Mouse (Mus musculus) midbrain, embryonic 10.5 days (tissue): ENCODE data around the gene Fbxl21. TPM values are rescaled to one million over a fixed set of nuclear protein-coding genes. Genes with fewer than 3 reads are reported as not detected.

ENCODE experiments used
- DNase-seq: peaks from one replicate; pipeline ENCODE4 v3.0.0-alpha.2; 2017; ENCODE audit warnings: low spot score
- H3K27ac ChIP-seq: fragments of 300-500 bp; sonication (generic); replicated peaks from 2 replicates; pipeline ENCODE4 v1.5.1; 2016; ENCODE audit warnings: mild to moderate bottlenecking
- H3K27me3 ChIP-seq: fragments of 300-500 bp; sonication (generic); 2 replicates; pipeline ENCODE4 v1.6.1; 2016; ENCODE audit warnings: low read depth, mild to moderate bottlenecking; ENCODE audit not compliant: poor library complexity, severe bottlenecking
- H3K36me3 ChIP-seq: fragments of 300-500 bp; sonication (generic); 2 replicates; pipeline ENCODE4 v1.6.1; 2016; ENCODE audit warnings: mild to moderate bottlenecking, moderate library complexity
- H3K4me1 ChIP-seq: fragments of 300-500 bp; sonication (generic); 2 replicates; pipeline ENCODE4 v1.6.1; 2016
- H3K4me3 ChIP-seq: fragments of 300-500 bp; sonication (generic); 2 replicates; pipeline ENCODE4 v1.5.1; 2016; ENCODE audit warnings: mild to moderate bottlenecking, moderate library complexity
- H3K9me3 ChIP-seq: fragments of 300-500 bp; sonication (generic); replicated peaks from 2 replicates; pipeline ENCODE4 v1.6.1; 2016; ENCODE audit warnings: mild to moderate bottlenecking
- whole genome bisulfite sequencing: fragments of 180-500 bp; shearing (Covaris S2); methylation state at CpG from one replicate; pipeline ENCODE4 v1.1.7; 2016; 5-methylcytosine and 5-hydroxymethylcytosine counted together
- polyA plus RNA-seq: library from polyadenylated mRNA; unstranded; fragments of >200 nt; fragmentation: Nextera tagmentation; extraction: Ambion mirVana; gene quantifications from 2 replicates; pipeline ENCODE4 v1.2.1, GENCODE M21; 2016

The Fbxl21 gene
- polyA plus RNA-seq, 1 experiment from 2014 or later: 1.4 TPM

DNA sequence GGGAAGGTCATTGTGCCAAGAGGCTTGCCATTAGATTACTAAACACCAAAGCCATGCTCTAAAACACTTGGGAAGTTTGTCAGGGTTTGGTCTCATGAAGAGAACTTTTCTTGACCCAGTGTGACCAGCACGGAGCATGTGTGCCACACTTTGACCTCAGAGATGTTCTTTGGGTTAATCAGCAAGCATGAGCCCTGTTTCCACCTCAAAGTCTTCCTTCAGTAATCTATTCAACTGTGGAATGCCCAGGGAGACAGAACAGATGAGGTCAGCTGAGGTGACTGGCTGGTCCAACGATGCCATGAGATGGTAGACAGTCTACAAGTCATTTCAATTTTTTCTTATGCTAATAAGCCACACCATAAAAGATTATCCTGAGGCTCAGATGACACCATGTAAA is 12.5 kb upstream of the Fbxl21 start:
- Histone ChIP-seq H3K9me3 (no peaks in the 10 kb centered on the region), H3K4me1 (no peaks in the 10 kb centered on the region), H3K4me3 (no peak overlapping the region), H3K27ac (no peak overlapping the region), H3K36me3 (no peaks in the 10 kb centered on the region), H3K27me3 (no peaks in the 10 kb centered on the region)
- WGBS: 82% methylated on average over 2 of the region's 2 CpGs
- DNase-seq: no peak

DNA sequence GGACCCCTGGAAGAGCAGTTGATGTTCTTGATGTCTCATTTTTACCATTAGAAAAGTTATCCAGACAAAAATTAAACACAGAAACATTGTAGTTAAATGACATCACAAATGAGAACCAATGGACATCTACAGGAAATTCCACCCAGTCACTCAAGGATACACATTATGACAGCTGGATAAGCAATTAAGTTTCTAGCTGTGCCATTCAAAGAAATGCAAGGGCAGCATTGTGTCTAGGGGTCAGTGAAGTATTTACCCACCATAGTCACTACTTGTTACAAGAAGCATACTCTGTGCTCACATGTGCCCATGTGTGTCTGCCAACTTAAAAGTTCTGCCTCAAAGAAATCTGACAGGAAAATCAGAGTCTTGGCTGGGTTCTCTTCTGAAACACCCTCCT is 8.7 kb upstream of the Fbxl21 start:
- no peak overlapping the region for H3K27ac ChIP-seq
- no peaks in the 10 kb centered on the region for H3K27me3 ChIP-seq
- H3K4me1 ChIP-seq: peaks cover 7% of the 10 kb centered on the region
- no peaks in the 10 kb centered on the region for H3K36me3 ChIP-seq
- no peak for DNase-seq
- no peak overlapping the region for H3K4me3 ChIP-seq
- H3K9me3 ChIP-seq: no peaks in the 10 kb centered on the region

DNA sequence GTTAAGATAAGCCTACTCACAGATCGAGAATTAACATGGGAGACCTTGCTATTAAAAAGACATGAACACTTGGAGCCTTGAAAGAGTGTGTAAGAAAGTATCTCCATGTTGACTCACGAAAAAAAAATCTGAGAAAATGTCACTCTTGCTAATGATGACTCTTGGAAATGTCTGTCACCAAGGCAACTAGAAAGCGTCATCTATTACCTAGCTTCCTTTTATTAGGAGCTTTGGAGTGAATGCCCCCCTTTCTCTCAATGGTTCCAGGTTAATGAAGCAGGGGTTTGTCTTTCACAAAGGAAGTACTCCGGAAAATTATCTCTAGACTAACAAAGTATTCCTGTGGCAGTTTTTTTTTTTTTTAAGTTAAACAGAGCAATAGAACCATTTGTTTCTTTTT is 6.0 kb upstream of the Fbxl21 start:
- H3K27ac ChIP-seq: no peak overlapping the region
- no peak for DNase-seq
- H3K4me3 ChIP-seq: no peak overlapping the region
- H3K36me3 ChIP-seq: no peaks in the 10 kb centered on the region
- no peaks in the 10 kb centered on the region for H3K27me3 ChIP-seq
- WGBS: 73% methylated on average over 4 of the region's 4 CpGs
- H3K4me1 ChIP-seq: peaks cover 7% of the 10 kb centered on the region
- no peaks in the 10 kb centered on the region for H3K9me3 ChIP-seq

GRCm38 (mm10) chr13:56516816-56517215 is 5.5 kb upstream of the Fbxl21 start:
- Histone ChIP-seq H3K4me3 (no peak overlapping the region), H3K36me3 (no peaks in the 10 kb centered on the region), H3K27ac (no peak overlapping the region), H3K4me1 (peaks cover 7% of the 10 kb centered on the region), H3K9me3 (no peaks in the 10 kb centered on the region), H3K27me3 (no peaks in the 10 kb centered on the region)
- no peak for DNase-seq
- WGBS: 34% methylated on average over 7 of the region's 7 CpGs

DNA sequence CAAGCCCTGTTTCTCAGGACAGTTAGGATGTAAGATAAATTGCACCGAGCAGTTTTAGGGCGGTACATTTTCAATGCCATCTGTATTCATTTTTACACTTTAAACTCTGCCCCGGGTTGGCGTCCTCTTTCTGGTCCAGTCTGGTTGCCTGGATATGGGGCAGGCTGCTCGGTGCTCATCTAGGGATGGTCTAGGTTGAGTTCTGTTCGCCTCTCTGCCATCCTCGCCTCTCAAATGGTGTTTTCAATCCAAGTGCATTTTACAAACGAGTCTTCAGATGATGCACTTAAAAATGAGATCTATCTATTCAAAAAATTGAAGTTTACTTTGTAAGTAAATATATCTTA is 522 bp downstream of the Fbxl21 start:
- peak overlapping the region; percentile 78 for H3K27ac ChIP-seq
- no peaks in the 10 kb centered on the region for H3K27me3 ChIP-seq
- WGBS: 7% methylated on average over 8 of the region's 8 CpGs
- DNase-seq: no peak
- peak overlapping the region; percentile 80 for H3K4me3 ChIP-seq
- H3K9me3 ChIP-seq: no peaks in the 10 kb centered on the region
- peaks cover 13% of the 10 kb centered on the region for H3K4me1 ChIP-seq
- no peaks in the 10 kb centered on the region for H3K36me3 ChIP-seq

DNA sequence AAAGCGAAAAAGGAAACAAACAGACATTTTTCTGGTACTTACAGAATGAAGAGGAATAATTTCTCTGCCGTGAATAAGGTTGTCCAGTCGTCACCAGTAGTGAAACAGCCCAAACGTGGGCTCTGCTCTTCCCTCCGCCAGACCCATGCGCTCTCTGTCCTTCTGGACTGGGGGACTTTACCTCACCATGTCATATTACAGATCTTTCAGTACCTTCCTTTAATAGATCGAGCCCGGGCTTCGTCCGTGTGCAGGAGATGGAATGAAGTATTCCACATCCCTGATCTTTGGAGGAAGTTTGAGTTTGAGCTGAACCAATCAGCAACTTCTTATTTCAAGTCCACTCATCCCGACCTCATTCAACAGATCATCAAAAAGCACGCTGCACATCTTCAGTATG is 4.6 kb downstream of the Fbxl21 start:
- H3K27ac ChIP-seq: no peak overlapping the region
- no peak for DNase-seq
- no peak overlapping the region for H3K4me3 ChIP-seq
- no peaks in the 10 kb centered on the region for H3K9me3 ChIP-seq
- H3K4me1 ChIP-seq: peaks cover 13% of the 10 kb centered on the region
- no peaks in the 10 kb centered on the region for H3K36me3 ChIP-seq
- no peaks in the 10 kb centered on the region for H3K27me3 ChIP-seq
- 88% methylated on average over 12 of the region's 12 CpGs for WGBS

GRCm38 (mm10) chr13:56527846-56528245 is 5.6 kb downstream of the Fbxl21 start:
- WGBS: 94% methylated on average over 7 of the region's 7 CpGs

DNA sequence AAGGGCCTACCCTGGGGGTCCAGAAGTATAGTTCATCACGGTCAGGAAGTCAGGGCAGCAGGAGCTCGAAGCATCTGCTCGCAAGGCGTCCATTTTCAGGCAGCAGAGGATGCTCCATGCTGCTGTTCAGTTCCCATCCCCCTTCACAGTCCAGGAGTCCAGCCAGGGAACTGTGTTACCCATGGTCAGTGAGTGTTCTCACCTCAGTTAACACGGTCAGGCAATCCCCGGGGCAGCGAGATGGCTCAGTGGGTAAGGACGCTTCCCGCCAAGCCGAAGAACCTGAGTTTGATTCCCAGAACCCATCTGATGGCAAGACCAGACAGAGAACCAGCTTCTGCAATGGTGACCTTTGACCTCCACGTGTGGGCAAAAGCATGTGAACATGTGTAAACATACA is 6.0 kb downstream of the Fbxl21 start:
- Histone ChIP-seq H3K27ac (no peak overlapping the region), H3K27me3 (no peaks in the 10 kb centered on the region), H3K9me3 (no peaks in the 10 kb centered on the region), H3K4me1 (no peaks in the 10 kb centered on the region), H3K4me3 (no peak overlapping the region), H3K36me3 (no peaks in the 10 kb centered on the region)
- DNase-seq: no peak
- WGBS: 90% methylated on average over 11 of the region's 11 CpGs

More at GRCm38 (mm10) chr13:56527846-56528245, 5.6 kb downstream of the Fbxl21 start:
- Histone ChIP-seq H3K4me3 (no peak overlapping the region), H3K27me3 (no peaks in the 10 kb centered on the region), H3K9me3 (no peaks in the 10 kb centered on the region), H3K4me1 (peaks cover 3% of the 10 kb centered on the region), H3K27ac (no peak overlapping the region), H3K36me3 (no peaks in the 10 kb centered on the region)
- DNase-seq: no peak

- DNase-seq: no peak
- no peak overlapping the region for H3K4me3 ChIP-seq
- H3K9me3 ChIP-seq: peaks cover 7% of the 10 kb centered on the region; the same call in 1 of the 2 replicates
- H3K27me3 ChIP-seq: no peaks in the 10 kb centered on the region
- no peaks in the 10 kb centered on the region for H3K36me3 ChIP-seq
- no peaks in the 10 kb centered on the region for H3K4me1 ChIP-seq
- H3K27ac ChIP-seq: no peak overlapping the region
- WGBS: 90% methylated on average over 4 of the region's 4 CpGs
Measured at GRCm38 (mm10) chr13:56529031-56529430, 6.8 kb downstream of the Fbxl21 start.

DNA sequence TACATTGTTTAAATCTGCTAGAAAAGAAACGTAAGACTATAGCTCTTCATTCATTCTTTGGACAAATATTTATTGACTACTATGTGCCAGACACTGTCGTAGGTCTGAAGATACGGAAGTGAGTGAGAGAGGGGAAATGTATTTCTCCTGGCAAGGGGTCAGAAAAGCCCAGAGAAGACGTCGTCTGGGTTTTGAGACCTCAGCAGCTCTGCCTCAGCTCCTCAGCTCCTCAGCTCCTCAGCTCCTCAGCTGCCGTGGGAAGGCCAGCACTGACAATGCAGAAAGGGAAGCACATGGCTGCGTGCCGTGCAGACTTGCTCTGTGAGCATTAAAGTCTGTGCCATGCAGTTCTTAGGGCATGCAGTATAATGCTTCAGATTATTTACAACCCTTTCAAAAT is 7.4 kb downstream of the Fbxl21 start:
- WGBS: 68% methylated on average over 8 of the region's 8 CpGs
- Histone ChIP-seq H3K4me3 (no peak overlapping the region), H3K27me3 (no peaks in the 10 kb centered on the region), H3K9me3 (peaks cover 12% of the 10 kb centered on the region), H3K36me3 (no peaks in the 10 kb centered on the region), H3K27ac (no peak overlapping the region), H3K4me1 (no peaks in the 10 kb centered on the region)
- DNase-seq: no peak

DNA sequence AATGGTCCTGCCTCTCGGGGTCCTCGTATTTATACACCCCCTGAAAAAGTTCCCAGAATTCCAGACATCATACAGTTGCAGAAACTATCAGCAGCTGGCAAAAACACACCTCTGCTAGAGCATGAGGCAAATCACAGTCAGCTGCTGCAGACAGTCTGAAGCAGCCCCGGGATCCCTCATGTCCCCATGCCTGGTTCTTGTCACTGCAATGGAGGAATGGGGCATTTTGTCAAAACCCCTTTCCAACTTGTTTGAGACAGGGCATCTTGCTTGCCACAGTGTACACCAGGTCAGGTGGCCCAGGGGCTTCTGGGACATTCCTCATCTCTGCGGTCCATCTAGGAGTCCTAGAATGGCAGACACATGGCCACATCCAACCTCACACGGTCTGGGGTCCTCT is 12.7 kb downstream of the Fbxl21 start:
- Histone ChIP-seq H3K4me1 (no peaks in the 10 kb centered on the region), H3K4me3 (no peak overlapping the region), H3K27me3 (no peaks in the 10 kb centered on the region), H3K9me3 (peaks cover 12% of the 10 kb centered on the region), H3K36me3 (no peaks in the 10 kb centered on the region), H3K27ac (no peak overlapping the region)
- 81% methylated on average over 5 of the region's 5 CpGs for WGBS
- no peak for DNase-seq

- no peaks in the 10 kb centered on the region for H3K36me3 ChIP-seq
- DNase-seq: no peak
- H3K4me3 ChIP-seq: no peak overlapping the region
- 75% methylated on average over 5 of the region's 5 CpGs for WGBS
- no peaks in the 10 kb centered on the region for H3K27me3 ChIP-seq
- H3K9me3 ChIP-seq: peaks cover 12% of the 10 kb centered on the region
- no peak overlapping the region for H3K27ac ChIP-seq
- no peaks in the 10 kb centered on the region for H3K4me1 ChIP-seq
Measured at GRCm38 (mm10) chr13:56535570-56535969, 13.3 kb downstream of the Fbxl21 start.

GRCm38 (mm10) chr13:56537026-56537425 is 14.8 kb downstream of the Fbxl21 start:
- H3K4me3 ChIP-seq: no peak overlapping the region
- H3K9me3 ChIP-seq: peaks cover 12% of the 10 kb centered on the region
- 86% methylated on average over 12 of the region's 12 CpGs for WGBS
- H3K4me1 ChIP-seq: no peaks in the 10 kb centered on the region
- no peak for DNase-seq
- no peaks in the 10 kb centered on the region for H3K36me3 ChIP-seq
- no peak overlapping the region for H3K27ac ChIP-seq
- no peaks in the 10 kb centered on the region for H3K27me3 ChIP-seq

GRCm38 (mm10) chr13:56539846-56540245 is 17.6 kb downstream of the Fbxl21 start:
- Histone ChIP-seq H3K4me3 (no peak overlapping the region), H3K36me3 (no peaks in the 10 kb centered on the region), H3K27ac (no peak overlapping the region), H3K4me1 (peaks cover 5% of the 10 kb centered on the region), H3K9me3 (no peaks in the 10 kb centered on the region; the same call in 1 of the 2 replicates), H3K27me3 (no peaks in the 10 kb centered on the region)
- no peak for DNase-seq
- 91% methylated on average over 4 of the region's 4 CpGs for WGBS
